Comparison of ENCODE assay signal across 8 mouse cellular contexts in the genomic region with DNA sequence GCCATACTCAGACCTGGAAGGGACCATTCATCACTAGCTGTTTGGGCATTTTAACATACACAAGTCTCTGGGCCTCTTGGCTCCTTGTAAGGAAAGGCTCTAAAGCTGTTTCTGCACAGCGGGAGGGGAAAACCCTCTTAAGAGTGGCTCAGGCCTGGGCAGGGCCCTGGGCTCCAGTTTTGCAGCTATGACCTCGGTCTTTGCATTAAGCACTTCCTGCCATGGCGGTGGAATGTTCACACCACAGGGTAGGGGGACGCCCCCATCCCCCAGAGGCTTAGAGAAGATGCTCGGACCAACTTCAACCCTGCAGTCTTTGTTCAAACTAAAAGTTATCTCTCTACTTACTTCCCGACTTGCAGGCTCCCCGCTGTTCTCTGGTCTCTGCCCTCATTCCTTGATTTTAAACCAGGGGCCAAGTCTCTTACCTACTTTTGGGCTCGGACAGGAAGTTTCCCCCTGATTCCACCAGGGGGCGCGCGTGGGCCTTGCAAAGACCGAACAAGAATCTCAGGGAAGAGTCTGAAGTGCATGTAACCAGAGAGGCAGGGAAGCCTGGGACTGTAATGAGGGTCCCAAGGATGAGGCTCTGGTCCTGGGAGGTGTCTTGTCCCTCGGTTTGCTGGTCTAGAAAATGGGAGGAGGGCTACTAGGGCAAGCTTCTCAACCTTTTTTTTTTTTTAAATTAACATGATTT. TPM values are rescaled to one million over a fixed set of nuclear protein-coding genes. Genes with fewer than 3 reads are reported as not detected.
A peak's percentile ranks its signal among the peaks of the same experiment; 100 is the strongest.
DNase-seq lines count a peak whose midpoint lies in the region; ATAC-seq and TF ChIP-seq lines count a peak whose summit lies in the region.

No protein-coding gene starts in this region.

- H3K4me1 ChIP-seq in hindbrain, embryonic 16.5 days (ENCODE audit: control insufficient read depth, insufficient read depth, low read depth, low read length) = no peaks in the 10 kb centered on the region

- TF ChIP-seq CTCF in Patski (IDR thresholded peaks at IDR 0.05) = peak; percentile 97

- H3K9me3 ChIP-seq in hindbrain, embryonic 16.5 days (ENCODE audit: control insufficient read depth, low read length) = no peaks in the 10 kb centered on the region

- no peak for DNase-seq in Patski (ENCODE audit: low read depth, low spot score)
- peak; percentile 91 to 93 for DNase-seq in cerebellum, postnatal 10 days
- peak; percentile 81 to 85 for DNase-seq in frontal cortex, postnatal 25 days (ENCODE audit: low spot score in 2 of 2)
- DNase-seq in left cerebral cortex, adult 11 months (ENCODE audit: low spot score) = peak; percentile 76
- peak; percentile 83 to 91 for DNase-seq in right cerebral cortex, postnatal 10 days (ENCODE audit: low spot score in 2 of 2)
- peak; percentile 82 for DNase-seq in urinary bladder, postnatal 14 days (ENCODE audit: low spot score)

- no peak overlapping the region for H3K27ac ChIP-seq in hindbrain, embryonic 16.5 days (ENCODE audit: low read depth, low read length)

- ATAC-seq in Patski = peak; percentile 67
- ATAC-seq in hindbrain, embryonic 16.5 days = peak; percentile 61; the same call in 1 of the 2 replicates
- peak; percentile 70 for ATAC-seq in megakaryocyte, adult 5-6 weeks (ENCODE audit: poor library complexity, severe bottlenecking)

- POLR2A ChIA-PET in Patski (lab: Charles Lee) = no interaction called here

- no peak overlapping the region for H3K4me3 ChIP-seq in hindbrain, embryonic 16.5 days (ENCODE audit: low read length)

- in situ Hi-C loops in Patski (cut with MboI; ENCODE audit: low pct_unique_long_range_greater_than_20kb) = no loop called here

- CTCF ChIA-PET in Patski (lab: Charles Lee) = interaction anchor here (0.9 to 4.5 kb wide), 5 partner anchors 10 to 392 kb away, joined by 4 to 19 read pairs (median 6); no protein-coding TSS in a partner anchor

- no peaks in the 10 kb centered on the region for H3K36me3 ChIP-seq in hindbrain, embryonic 16.5 days (ENCODE audit: control insufficient read depth, insufficient read depth, low read length)

- H3K27me3 ChIP-seq in Patski = no peaks in the 10 kb centered on the region
- no peaks in the 10 kb centered on the region for H3K27me3 ChIP-seq in hindbrain, embryonic 16.5 days (replicated peaks; ENCODE audit: control insufficient read depth, insufficient read depth, low read length)

- no peak overlapping the region for H3K9ac ChIP-seq in hindbrain, embryonic 16.5 days (ENCODE audit: low read depth, low read length)

- no peak overlapping the region for H3K4me2 ChIP-seq in hindbrain, embryonic 16.5 days (ENCODE audit: low read length)

- 11% methylated on average over 13 of the region's 13 CpGs for WGBS in hindbrain, embryonic 16.5 days

RNA-seq across cellular contexts. Expression of gene Dab2ip, which starts 18.6 kb away (rescaled TPM):
- polyA plus RNA-seq in Patski (2021) = 46.4 TPM
- 27.6 and 33.9 TPM in 2 replicates for polyA plus RNA-seq in hindbrain, embryonic 16.5 days (2015; fragmentation: Nextera tagmentation; extraction: Ambion mirVana)
- total RNA-seq in megakaryocyte, adult 5-6 weeks (2015) = 3.7 and 4.9 TPM in 2 replicates
- total RNA-seq in megakaryocyte, adult 5-6 weeks (2017) = 2.1 and 2.7 TPM in 2 replicates
